Mouse (Mus musculus) limb, embryonic 14.5 days (tissue): Measurements from ENCODE around the gene Slco3a1. TPM values are rescaled to one million over a fixed set of nuclear protein-coding genes. Genes with fewer than 3 reads are reported as not detected.

ENCODE experiments used
- ATAC-seq: fragments of 200-750 bp; cut with Nextera tagmentation; 2 replicates; pipeline ENCODE4 v1.8.0; 2017; ENCODE audit warnings: low read depth, moderate number of reproducible peaks, moderate TSS enrichment; ENCODE audit not compliant: low FRiP score
- DNase-seq: peaks from one replicate; pipeline ENCODE4 v3.0.0-alpha.2; 2015; ENCODE audit warnings: low spot score
- H3K27ac ChIP-seq: fragments of 300-500 bp; sonication (generic); replicated peaks from 2 replicates; pipeline ENCODE4 v1.5.1; 2014; ENCODE audit warnings: low read depth, mild to moderate bottlenecking, low read length, moderate library complexity, mixed read lengths
- H3K27me3 ChIP-seq: fragments of 300-500 bp; sonication (generic); 2 replicates; pipeline ENCODE4 v1.6.1; 2014; ENCODE audit warnings: low read length, mixed read lengths; ENCODE audit not compliant: control insufficient read depth, insufficient read depth
- H3K36me3 ChIP-seq: fragments of 300-500 bp; sonication (generic); 2 replicates; pipeline ENCODE4 v1.6.1; 2014; ENCODE audit warnings: mild to moderate bottlenecking, low read length, moderate library complexity, mixed read lengths; ENCODE audit not compliant: control insufficient read depth, insufficient read depth
- H3K4me1 ChIP-seq: fragments of 300-500 bp; sonication (generic); 2 replicates; pipeline ENCODE4 v1.6.1; 2014; ENCODE audit warnings: antibody characterized with exemption, low read length, mixed read lengths; ENCODE audit not compliant: control insufficient read depth, insufficient read depth
- H3K4me2 ChIP-seq: fragments of 300-500 bp; sonication (generic); replicated peaks from 2 replicates; pipeline ENCODE4 v1.6.1; 2014; ENCODE audit warnings: low read depth, mild to moderate bottlenecking, low read length, moderate library complexity; ENCODE audit not compliant: severe bottlenecking
- H3K4me3 ChIP-seq: fragments of 300-500 bp; sonication (generic); replicated peaks from 2 replicates; pipeline ENCODE4 v1.5.1; 2014; ENCODE audit warnings: low read length
- H3K9ac ChIP-seq: fragments of 300-500 bp; sonication (generic); 2 replicates; pipeline ENCODE4 v1.6.1; 2014; ENCODE audit warnings: mild to moderate bottlenecking, low read depth, low read length, moderate library complexity; ENCODE audit not compliant: severe bottlenecking
- H3K9me3 ChIP-seq: fragments of 300-500 bp; sonication (generic); 2 replicates; pipeline ENCODE4 v1.6.1; 2016; ENCODE audit warnings: low read length; ENCODE audit not compliant: control insufficient read depth
- POLR2A ChIP-seq: fragments of 200-500 bp; IDR thresholded peaks from 2 replicates; pipeline ENCODE4 v1.8.0; 2012; ENCODE audit warnings: inconsistent platforms, mild to moderate bottlenecking, moderate library complexity, borderline replicate concordance; ENCODE audit not compliant: insufficient read depth, insufficient read length; ENCODE audit errors: extremely low read depth
- WGBS: fragments of 180-500 bp; shearing (Covaris S2); extraction: QIAGEN DNeasy Blood & Tissue Kit; methylation state at CpG from one replicate; pipeline ENCODE4 v1.1.7; 2014; 5-methylcytosine and 5-hydroxymethylcytosine counted together
- polyA plus RNA-seq, 2 experiments: library from polyadenylated mRNA; depleted of rRNA in 1 of 2; stranded (reverse) in 1 of 2; unstranded in 1 of 2; fragments of >200 nt; fragmentation: Nextera tagmentation in 1 of 2; extraction: Ambion mirVana in 1 of 2; gene quantifications; 2 replicates each; pipeline versions ENCODE4 v1.2.1 to v1.2.3; 2012 to 2014

Slco3a1 gene
- polyA plus RNA-seq, 2 experiments, result 11.8 to 12.2 TPM

DNA sequence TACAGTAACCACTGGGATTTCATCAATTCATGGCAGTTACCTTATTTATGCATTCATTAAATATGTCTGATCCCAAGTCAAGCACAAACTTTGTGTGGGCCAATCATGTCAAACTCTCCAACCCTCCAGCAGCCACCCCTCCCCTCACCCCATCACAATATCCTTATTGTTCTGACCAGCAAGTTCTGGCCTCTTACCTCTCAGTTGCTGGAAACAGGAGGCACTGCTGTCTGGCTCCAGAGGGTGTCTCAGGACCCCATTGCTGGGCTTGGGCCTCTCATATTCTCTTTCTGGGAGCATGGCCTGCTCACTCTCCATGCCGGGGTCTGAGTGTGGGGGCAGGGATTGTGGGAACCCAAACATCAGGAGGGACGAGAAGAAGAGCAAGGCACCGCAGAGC, 208.1 kb downstream of the Slco3a1 start:
- TF ChIP-seq POLR2A, result no peak
- Histone ChIP-seq H3K27ac (no peak overlapping the region; the same call in 1 of the 2 replicates), H3K9ac (no peak overlapping the region), H3K4me2 (no peak overlapping the region), H3K4me3 (no peak overlapping the region), H3K4me1 (peaks cover 7% of the 10 kb centered on the region; the same call in 1 of the 2 replicates), H3K36me3 (no peaks in the 10 kb centered on the region), H3K27me3 (no peaks in the 10 kb centered on the region), H3K9me3 (no peaks in the 10 kb centered on the region)
- ATAC-seq (no peak), DNase-seq (no peak)
- WGBS, result 65% methylated on average over 3 of the region's 3 CpGs

DNA sequence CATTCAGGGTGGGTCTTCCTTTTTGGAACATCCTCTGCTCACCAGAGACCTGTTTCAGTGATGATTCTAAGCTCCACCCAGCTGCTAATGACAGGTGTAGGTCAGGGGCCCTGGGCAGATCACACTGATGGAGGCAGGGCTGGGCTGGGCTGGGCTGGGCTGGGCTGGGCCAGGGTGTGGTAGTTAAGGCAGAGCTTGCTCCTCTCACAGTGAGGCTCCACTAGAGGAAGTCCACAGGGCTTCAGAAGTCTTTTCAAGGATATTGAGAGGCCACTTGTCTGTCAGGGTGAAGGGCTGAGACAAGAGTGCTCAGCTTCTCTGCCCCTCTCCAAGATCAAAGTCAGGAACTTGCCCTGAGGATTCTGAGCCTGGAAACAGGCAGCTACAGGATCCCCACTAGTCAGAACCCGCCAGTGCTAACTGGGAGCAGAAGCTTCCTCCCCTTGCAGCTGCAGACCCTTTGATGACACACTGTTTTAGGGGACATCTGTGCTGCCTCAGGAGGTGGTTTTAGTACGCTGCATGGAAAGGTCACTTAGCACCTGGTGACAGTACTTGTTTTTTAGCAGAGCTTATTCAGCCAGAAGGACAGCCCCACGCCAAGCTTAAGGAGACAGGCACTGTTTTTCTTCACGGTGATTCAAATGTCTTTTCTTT, 213.3 kb downstream of the Slco3a1 start:
- Histone ChIP-seq H3K4me3 (no peak overlapping the region), H3K36me3 (no peaks in the 10 kb centered on the region), H3K9me3 (no peaks in the 10 kb centered on the region), H3K27ac (no peak overlapping the region), H3K27me3 (no peaks in the 10 kb centered on the region), H3K9ac (no peak overlapping the region), H3K4me1 (no peaks in the 10 kb centered on the region), H3K4me2 (no peak overlapping the region)
- DNase-seq (peak; percentile 22), ATAC-seq (no peak)
- no peak for TF ChIP-seq POLR2A
- 31% methylated on average over 4 of the region's 4 CpGs for WGBS

GRCm38 (mm10) chr7:74340419-74340954, 214.1 kb downstream of the Slco3a1 start:
- Histone ChIP-seq H3K36me3 (no peaks in the 10 kb centered on the region), H3K4me2 (no peak overlapping the region), H3K27ac (no peak overlapping the region), H3K27me3 (no peaks in the 10 kb centered on the region), H3K9ac (no peak overlapping the region), H3K4me3 (no peak overlapping the region), H3K9me3 (no peaks in the 10 kb centered on the region), H3K4me1 (no peaks in the 10 kb centered on the region)
- 85% methylated on average over 8 of the region's 8 CpGs for whole genome bisulfite sequencing
- ATAC-seq (no peak), DNase-seq (no peak)
- no peak for TF ChIP-seq POLR2A

- no peaks in the 10 kb centered on the region for H3K27me3 ChIP-seq
Measured at GRCm38 (mm10) chr7:74337677-74338420, 216.7 kb downstream of the Slco3a1 start.

DNA sequence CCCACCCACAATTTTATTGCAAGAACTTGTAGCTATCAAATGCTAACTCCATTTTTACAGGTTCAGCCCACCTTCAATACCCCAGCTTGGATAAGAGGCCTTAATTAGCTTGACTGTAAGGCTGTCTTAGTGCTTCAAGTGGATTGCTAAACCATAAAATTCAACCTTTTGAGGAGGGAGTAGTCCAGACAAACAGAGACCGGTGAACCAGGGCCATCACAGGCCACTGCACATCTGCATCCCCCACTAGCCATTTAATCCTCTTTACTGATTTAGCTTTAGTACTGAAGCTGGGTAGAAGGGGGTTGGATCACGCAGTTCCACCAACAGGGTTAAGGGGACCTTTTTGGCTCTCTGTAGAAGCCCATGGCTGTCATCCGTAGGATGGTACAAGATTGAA, 222.3 kb downstream of the Slco3a1 start:
- WGBS, result 70% methylated on average over 3 of the region's 3 CpGs
- Histone ChIP-seq H3K4me1 (peaks cover 6% of the 10 kb centered on the region; the same call in 1 of the 2 replicates), H3K4me3 (no peak overlapping the region), H3K9me3 (no peaks in the 10 kb centered on the region), H3K27ac (no peak overlapping the region), H3K9ac (no peak overlapping the region), H3K27me3 (no peaks in the 10 kb centered on the region), H3K4me2 (no peak overlapping the region), H3K36me3 (no peaks in the 10 kb centered on the region)
- no peak for TF ChIP-seq POLR2A
- ATAC-seq (no peak), DNase-seq (no peak)

More at GRCm38 (mm10) chr7:74337677-74338420, 216.7 kb downstream of the Slco3a1 start:
- Histone ChIP-seq H3K4me3 (no peak overlapping the region), H3K4me1 (no peaks in the 10 kb centered on the region), H3K9ac (no peak overlapping the region), H3K4me2 (no peak overlapping the region), H3K27ac (no peak overlapping the region), H3K36me3 (no peaks in the 10 kb centered on the region), H3K9me3 (no peaks in the 10 kb centered on the region)
- TF ChIP-seq POLR2A, result no peak
- no peak for ATAC-seq
- no peak for DNase-seq
- WGBS, result 65% methylated on average over 6 of the region's 6 CpGs
